Mouse (Mus musculus) adrenal gland, adult 8-10 months (tissue): ENCODE results near the gene Irgm1. TPM values are rescaled to one million over a fixed set of nuclear protein-coding genes. Genes with fewer than 3 reads are reported as not detected.
A peak's percentile ranks its signal among the peaks of the same experiment; 100 is the strongest.
"Not testable (repeated sequence)": the region's sequence is repeated elsewhere in the genome, so short reads cannot be mapped to it uniquely, and the experiment has no call there.

Experiments
- DNase-seq: peaks from one replicate; pipeline ENCODE4 v3.0.0; 2022
- total RNA-seq, 4 experiments: library from RNA; stranded (reverse); gene quantifications; 2 replicates each; pipeline ENCODE4 v1.2.4; 2022

Gene Irgm1
- total RNA-seq, 4 experiments from 2014 or later: 21.0 to 26.7 (median 25.2) TPM

GRCm38 (mm10) chr11:48853474-48854180 lies 17.9 kb downstream of the Irgm1 start:
- peak; percentile 86 for DNase-seq

DNA sequence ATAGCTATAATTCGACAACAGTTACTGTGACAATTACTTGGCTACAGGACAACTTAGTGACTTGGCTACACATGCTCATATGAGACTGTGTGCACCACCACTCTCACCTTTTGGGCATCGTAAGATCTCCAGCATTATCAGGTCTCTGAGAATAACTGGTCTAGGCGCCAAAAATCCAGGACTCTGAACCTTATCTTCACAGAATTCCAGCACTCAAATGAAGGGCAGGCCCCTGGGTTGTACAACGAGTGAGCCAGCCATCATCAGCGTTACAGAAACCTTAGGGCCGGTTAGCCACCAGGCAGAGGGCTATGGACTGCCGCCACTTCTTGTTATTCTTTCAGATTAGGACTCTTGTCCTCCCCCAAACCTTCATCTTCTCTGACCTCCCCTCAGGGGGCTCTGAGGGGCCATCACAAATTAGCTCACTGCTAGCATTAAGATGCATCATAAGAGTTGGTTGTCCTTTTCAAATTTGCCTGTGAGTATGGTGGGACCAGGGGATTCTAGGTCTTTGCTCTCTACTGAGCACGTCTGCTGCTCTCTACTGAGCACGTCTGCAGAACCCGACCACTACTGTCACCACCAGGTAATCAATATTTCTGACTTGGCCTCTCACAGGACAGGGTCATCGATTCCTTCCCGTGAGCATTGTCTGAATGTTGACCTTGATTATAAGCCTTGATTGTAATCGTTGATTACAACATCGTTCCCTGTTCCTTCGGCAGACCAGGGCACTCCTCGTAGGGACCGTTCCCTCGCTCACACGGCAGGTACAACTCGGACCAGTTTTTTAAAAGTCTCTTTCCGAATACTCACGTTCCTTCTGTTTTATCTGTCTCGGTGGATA lies 18.6 kb downstream of the Irgm1 start:
- no peak for DNase-seq

- no peak for DNase-seq
These were observed 19.3 kb downstream of the Irgm1 start for GRCm38 (mm10) chr11:48852190-48852589.

- DNase-seq: no peak
These were observed 20.1 kb downstream of the Irgm1 start for GRCm38 (mm10) chr11:48851270-48851995.

DNA sequence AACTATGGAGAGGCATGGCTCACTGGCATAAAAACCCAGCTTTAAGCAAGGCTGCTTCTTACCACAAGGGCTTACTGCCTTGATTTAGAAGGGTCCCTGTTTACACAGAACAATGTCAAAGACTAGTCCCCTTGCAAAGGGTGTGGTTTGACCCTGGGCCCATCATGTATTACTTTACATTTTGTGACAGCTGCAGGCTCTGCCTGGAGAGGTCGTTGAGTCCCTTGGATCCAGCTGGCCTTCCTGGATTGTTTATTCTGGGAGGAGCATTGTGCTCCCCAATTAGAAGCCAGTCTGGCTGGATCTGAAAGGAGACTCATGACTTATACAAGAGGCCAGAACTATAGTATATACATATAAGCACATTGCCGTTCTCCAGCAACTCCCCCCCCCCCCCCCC lies 21.2 kb downstream of the Irgm1 start:
- no peak for DNase-seq

- DNase-seq: no peak
These were observed 24.6 kb downstream of the Irgm1 start for GRCm38 (mm10) chr11:48846881-48847280.

DNA sequence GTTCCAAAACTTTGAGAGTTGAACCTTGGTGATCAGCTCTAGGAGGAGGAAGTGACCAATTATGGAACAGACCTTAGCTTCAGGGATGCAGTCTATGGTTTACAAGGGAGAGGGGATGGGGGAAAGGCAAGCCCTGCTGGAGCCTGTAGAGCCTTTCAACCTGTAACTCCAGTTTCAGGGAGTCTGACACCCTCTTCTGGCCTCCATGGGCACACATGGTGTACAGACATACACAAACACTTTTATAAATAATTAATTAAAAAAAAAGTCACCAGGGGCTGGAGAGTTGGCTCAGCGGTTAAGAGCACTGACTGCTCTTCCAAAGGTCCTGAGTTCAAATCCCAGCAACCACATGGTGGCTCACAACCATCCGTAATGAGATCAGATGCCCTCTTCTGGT lies 25.1 kb downstream of the Irgm1 start:
- not testable (repeated sequence) for DNase-seq

GRCm38 (mm10) chr11:48845244-48845815 lies 26.2 kb downstream of the Irgm1 start:
- no peak for DNase-seq

DNA sequence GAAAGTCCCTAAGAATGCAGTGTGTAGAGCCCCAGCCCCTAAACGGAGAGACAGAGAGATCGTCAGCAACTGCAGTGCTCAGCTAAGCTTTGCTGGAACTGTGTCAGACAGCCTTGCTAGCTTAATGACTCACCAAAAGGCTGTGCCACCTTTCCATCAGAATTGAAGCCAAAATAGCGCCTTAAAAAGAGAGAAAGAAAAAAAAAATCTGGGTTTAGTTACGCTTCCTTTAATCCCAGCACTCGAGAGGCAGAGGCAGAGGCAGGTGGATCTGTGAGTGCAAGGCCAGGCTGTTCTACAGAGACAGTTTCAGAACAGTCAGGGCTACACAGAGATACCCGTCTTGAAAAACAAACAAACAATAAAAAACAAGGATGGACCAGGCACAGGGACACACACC lies 27.2 kb downstream of the Irgm1 start:
- no peak for DNase-seq

DNA sequence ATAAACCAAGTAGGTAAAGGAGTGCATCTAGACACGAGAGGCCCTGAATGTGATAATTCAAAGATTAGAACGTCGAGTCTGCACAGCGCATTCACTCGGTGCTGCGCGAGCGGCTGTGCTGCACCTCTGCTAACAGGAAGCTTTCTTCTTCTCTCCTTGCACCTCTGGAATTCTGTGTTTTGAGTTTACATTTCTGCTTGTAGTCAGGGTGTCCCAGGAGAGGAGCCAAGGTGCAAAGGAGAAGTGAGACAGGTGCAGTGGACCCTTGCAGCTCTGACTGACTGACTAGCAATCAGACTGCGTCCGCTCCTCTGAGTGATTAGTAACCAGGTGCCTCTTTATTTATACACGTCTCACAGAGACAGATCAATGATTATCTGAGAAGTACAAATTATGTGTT lies 28.3 kb downstream of the Irgm1 start:
- DNase-seq: no peak

DNA sequence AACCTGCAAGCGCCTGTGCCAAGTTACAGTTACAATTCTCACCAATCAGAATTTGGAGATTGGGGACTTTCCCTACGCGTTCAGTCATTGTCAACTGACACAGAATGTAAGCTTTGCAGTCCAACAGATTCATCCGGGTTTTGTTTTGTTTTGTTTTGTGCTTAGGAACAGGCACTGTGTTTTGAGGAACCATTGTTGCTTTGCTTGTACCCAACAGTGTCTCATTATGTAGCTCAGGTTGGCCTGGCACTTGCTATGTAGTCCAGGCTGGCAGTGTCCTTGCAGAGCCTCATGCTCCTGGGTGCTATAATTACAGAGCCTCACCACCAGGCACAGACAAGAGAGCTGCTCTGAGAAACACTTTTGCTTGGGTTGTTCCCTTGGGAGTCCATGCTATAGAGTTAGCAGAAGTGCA lies 29.1 kb downstream of the Irgm1 start:
- no peak for DNase-seq

DNA sequence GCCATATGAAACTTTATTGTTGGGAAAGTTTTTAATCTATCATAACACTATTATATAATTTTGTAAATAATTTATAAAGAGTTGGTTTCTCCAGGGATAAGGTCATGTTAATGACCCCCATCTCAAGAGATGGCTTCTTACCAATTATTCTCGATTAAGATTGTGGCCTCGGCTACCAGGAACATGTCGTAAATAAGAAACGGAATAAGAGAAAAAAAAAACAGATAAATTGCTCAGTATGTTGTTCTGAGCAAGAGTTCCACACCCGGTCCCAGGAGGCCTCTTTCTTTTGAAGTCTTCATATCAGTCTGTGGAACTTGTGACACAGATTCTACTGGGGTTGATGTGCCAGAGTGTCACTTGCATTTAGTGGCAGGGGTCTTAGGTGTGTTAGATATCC lies 30.3 kb downstream of the Irgm1 start:
- DNase-seq: no peak

DNA sequence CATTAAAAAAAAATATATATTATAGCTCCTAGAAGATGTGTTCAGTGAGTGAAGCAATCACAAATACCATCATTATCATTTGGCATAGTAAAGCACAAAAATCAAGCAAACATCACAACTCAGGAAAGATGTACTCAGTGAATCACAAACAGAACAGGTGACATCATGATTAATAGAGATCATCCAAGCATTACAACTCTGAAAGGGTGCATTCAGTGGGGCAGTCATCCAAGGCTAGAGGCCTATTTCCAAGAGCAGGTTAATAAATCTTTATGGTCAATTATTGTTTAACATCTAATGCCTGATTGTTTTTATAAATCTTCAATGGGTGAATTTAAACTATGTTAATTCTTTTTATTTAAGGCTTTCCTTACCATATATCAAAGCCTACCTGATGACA lies 30.7 kb downstream of the Irgm1 start:
- DNase-seq: no peak

DNA sequence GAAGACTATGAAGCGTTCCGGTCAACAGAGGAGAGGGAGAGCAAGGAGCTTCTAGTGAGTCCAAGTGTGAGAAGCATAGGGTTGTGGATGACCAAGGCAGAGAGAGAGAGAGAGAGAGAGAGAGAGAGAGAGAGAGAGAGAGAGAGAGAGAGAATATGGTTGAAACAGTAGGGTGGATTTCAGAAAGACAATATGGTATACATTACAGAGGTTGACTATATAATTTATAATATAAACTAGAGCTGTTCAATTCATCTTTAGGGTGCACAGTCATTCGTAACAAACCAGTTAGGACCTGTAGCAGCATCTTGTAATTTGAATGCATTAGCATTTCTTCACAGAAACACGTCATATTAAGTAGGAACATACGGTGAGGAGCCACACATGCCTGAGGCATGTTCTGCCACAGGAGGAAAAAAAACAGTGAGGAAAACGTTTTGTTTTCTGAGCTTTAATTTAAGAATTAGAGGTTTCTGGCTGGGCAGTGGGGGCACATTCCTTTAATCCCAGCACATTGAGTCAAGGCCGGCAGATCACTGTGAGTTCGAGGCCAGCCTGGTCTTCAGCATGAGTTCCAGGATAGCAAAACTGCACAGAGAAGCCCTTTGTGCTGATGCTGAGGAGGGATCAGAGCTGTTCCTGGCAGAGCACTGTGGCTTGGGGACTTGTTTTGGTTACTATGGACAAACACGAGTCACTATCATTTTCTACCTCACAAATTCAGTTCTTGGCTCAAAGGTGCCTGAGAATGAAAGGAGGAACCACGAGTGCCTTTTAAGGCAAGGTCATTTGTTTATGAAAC lies 32.4 kb downstream of the Irgm1 start:
- DNase-seq: no peak

DNA sequence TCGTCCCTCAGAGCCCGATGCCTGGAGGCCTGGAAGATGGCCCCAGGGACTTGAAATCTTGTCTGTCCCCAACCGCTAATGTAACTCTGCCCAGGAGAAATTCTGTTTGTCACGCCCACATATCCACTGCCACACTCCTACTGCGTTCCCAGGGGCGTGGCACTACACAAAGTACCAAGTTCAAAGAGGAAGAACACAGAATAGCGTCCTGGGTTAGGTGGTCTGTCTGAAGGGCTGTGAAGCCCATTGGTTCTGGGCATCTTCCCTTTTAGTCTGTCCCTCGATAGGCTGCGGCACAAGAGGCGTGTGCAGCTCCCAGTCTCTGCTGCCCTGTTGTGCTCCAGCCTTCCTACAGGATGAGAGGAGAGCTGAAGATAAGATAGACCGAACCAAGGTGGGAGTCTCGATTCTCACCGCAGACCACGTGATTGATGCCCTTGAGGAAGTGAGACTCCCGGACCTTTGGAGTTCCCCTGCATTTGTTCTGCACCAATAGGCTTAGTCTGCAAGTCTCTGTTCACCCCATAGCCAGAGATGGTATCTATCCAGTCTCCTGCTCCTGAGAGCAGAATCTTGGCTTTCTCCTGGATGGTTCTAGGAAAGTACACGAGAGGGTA lies 33.2 kb downstream of the Irgm1 start:
- DNase-seq: peak; percentile 40

GRCm38 (mm10) chr11:48837310-48838180 lies 33.9 kb downstream of the Irgm1 start:
- DNase-seq: peak; percentile 75

- DNase-seq: no peak
These were observed 34.5 kb downstream of the Irgm1 start for GRCm38 (mm10) chr11:48836990-48837309.

DNA sequence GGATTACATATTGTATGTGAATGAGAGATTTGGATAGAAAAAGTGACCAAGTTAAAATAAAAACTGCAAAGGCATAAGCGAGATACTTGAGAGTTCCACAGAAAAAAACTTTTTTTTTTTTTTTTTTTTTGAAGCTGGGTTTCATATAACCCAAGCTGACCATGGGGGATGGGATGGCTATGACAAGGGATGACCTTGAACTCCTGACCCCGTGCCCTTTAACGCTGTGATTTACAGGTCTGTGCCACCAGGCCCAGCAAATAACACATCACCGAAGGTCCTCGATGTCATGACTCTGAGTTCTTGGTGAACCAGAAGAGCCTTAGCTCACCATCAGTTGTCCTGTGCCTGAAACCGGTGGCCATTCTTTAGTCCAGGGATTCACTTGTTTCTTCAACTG lies 35.6 kb downstream of the Irgm1 start:
- DNase-seq: no peak

DNA sequence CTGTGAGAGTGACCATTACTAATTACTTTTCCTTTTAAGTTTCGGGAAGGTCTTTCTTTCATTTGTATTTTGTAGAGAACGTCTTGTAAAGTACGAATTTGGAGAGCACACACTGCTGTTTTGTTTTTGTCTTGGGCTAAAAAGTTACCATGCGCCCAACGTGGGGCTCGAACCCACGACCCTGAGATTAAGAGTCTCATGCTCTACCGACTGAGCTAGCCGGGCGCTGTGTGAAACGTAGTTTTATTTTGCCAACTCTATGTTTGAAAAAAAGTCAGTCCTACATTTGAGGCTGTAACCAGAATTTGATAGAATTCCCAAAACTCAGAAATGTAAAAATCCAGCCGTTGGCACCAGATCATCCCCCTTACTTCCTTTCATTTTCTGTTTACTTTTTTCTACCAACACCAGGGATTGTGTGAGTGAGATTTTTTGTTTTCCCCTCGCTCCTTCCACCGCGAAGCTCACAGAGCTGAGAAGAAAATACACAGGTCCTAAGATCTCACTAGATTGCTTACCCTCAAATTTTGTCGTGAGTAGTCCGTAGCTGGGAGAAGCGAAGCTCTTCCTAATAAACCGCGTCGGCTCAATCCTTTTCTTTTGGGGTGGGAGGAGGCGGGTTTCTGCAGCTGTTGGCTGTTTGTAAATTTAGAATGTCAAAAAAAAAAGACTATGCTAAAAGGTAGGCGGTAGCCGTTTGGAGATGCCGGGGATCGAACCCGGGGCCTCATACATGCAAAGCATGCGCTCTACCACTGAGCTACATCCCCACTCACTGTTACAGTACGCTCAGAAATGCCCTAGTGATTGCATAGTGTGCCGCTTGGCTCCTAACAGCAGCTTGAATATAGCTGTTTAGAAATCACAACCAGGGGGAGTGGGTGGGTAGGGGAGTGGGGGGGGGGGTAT lies 37.5 kb downstream of the Irgm1 start:
- peak; percentile 89 for DNase-seq
